Mouse (Mus musculus) small intestine, adult 2 months (tissue): ENCODE results near the gene Manbal.

ENCODE experiments used
- CTCF ChIP-seq: fragments of 200-500 bp; IDR thresholded peaks from 2 replicates; pipeline ENCODE4 v1.5.1; 2012; ENCODE audit warnings: low read depth, mild to moderate bottlenecking, control low read depth, inconsistent platforms, low read length, moderate library complexity, mixed read lengths; ENCODE audit not compliant: insufficient replicate concordance, insufficient read length; ENCODE audit errors: extremely low read depth
- POLR2A ChIP-seq: fragments of 200-500 bp; IDR thresholded peaks from 2 replicates; pipeline ENCODE4 v1.6.1; 2012; ENCODE audit warnings: low read depth, mild to moderate bottlenecking, control low read depth, inconsistent platforms, low read length, moderate library complexity

DNA sequence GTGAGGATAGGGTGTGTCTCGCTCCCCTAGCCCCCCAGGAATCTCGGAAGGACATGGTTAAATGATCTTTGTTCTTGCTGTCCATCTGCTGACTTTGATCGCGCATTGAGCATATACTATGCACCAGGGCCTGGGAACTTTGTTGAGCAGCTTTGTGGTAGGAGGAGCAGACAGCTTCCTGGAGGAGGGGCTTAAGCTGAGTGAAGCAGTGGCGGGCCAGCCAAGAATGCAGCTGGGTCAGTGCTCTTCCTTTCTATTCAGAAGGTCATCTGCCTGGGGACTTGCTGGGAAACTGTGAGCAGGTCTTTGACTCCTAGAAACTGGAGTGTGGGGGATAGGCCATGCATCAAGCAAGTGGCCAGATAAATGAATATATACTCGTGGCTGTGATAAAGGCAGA is 58.8 kb downstream of the Manbal start:
- no peak; the same call in none of the 2 replicates for TF ChIP-seq POLR2A
- TF ChIP-seq CTCF, result no peak
